ENCODE assay signal across 8 mouse cellular contexts in the genomic region with DNA sequence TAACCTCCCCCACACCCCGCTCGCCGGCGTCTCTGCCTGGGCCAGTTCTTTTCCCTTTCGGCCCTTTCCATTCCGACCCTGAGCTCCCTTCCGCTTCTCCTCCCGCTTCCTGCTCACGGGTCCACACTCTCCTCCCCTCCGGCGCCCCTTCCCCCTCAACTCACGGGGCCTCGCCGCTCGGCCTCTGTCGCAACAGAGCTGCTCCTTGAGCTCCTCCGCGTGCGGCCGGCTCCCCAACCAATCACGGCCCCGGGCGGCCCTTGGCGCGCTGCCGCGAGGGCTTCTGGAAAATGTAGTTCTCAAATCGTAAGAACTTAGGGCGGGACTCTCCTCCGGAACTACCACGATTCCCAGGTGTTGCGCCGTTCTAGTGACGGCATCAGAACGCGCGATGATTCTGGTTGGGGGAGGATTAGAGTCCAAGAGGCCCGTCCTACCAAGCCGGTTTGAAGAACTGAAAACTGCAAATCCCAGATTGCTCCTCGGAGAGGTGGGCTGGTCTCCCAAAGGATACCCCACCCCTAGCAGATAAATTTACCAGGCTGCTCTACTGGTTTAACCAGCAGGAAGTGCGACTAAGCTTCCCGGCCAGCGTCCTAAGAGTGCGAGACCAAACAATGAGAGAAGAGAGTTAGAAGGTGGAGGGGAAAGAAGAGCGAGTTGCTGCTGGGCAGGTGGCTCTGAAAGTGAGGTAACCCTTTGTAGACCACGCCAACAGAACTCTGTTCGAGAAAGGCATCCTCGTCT. TPM values are rescaled to one million over a fixed set of nuclear protein-coding genes. Genes with fewer than 3 reads are reported as not detected.
DNase-seq lines count a peak whose midpoint lies in the region; ATAC-seq and TF ChIP-seq lines count a peak whose summit lies in the region.

A gene (minus strand): TSS at position 285 of the 747 bp plus-strand sequence.

- WGBS in cerebellum, adult 2 months = under 1% methylated on average over 48 of the region's 48 CpGs
- under 1% methylated on average over 48 of the region's 48 CpGs for WGBS in forebrain, postnatal 0 days
- under 1% methylated on average over 48 of the region's 48 CpGs for WGBS in lung, embryonic 15.5 days

- peak within 1 kb of the TSS; percentile 66 to 69 for H3K4me3 ChIP-seq in MEL (ENCODE audit: control insufficient read depth in 1 of 2, insufficient read depth in 1 of 2, low read depth in 2 of 2, low read length in 2 of 2)
- H3K4me3 ChIP-seq in cerebellum, adult 2 months (replicated peaks; ENCODE audit: insufficient read depth, low read depth, low read length) = peak within 1 kb of the TSS; percentile 86
- H3K4me3 ChIP-seq in forebrain, postnatal 0 days (ENCODE audit: low read depth, low read length) = peak within 1 kb of the TSS; percentile 56
- H3K4me3 ChIP-seq in lung, embryonic 15.5 days = peak within 1 kb of the TSS; percentile 86

- TF ChIP-seq EP300 in MEL (IDR thresholded peaks at IDR 0.05; ENCODE audit: low read depth in 1 of 2, low read length in 2 of 2) = no peak

- no peaks in the 10 kb centered on the region for H3K27me3 ChIP-seq in MEL (ENCODE audit: control insufficient read depth in 1 of 2, insufficient read depth in 2 of 2, low read length in 2 of 2)
- H3K27me3 ChIP-seq in cerebellum, adult 2 months (ENCODE audit: control insufficient read depth, insufficient read depth, low read length) = no peaks in the 10 kb centered on the region
- H3K27me3 ChIP-seq in forebrain, postnatal 0 days (ENCODE audit: insufficient read depth, low read length) = no peaks in the 10 kb centered on the region
- no peaks in the 10 kb centered on the region for H3K27me3 ChIP-seq in lung, embryonic 15.5 days

- TF ChIP-seq CTCF in MEL (IDR thresholded peaks at IDR 0.05 in 2 of 3, conservative IDR thresholded peaks at IDR 0.05 in 1 of 3; ENCODE audit: control insufficient read depth in 1 of 3, insufficient read depth in 1 of 3, low read depth in 2 of 3, low read length in 3 of 3, poor library complexity in 1 of 3, severe bottlenecking in 1 of 3) = no peak
- no peak for TF ChIP-seq CTCF in cerebellum, adult 2 months (IDR thresholded peaks at IDR 0.05; ENCODE audit: borderline replicate concordance, insufficient read depth, low read depth, low read length)
- TF ChIP-seq CTCF in forebrain, postnatal 0 days (IDR thresholded peaks at IDR 0.05; ENCODE audit: low read depth) = no peak

- H3K9me3 ChIP-seq in MEL (replicated peaks; ENCODE audit: insufficient read depth, low read length) = no peaks in the 10 kb centered on the region
- H3K9me3 ChIP-seq in forebrain, postnatal 0 days (ENCODE audit: low read length) = no peaks in the 10 kb centered on the region
- H3K9me3 ChIP-seq in lung, embryonic 15.5 days = no peaks in the 10 kb centered on the region

- DNase-seq in MEL (ENCODE audit: low read depth, low spot score) = peak; percentile 100
- DNase-seq in cerebellum, adult 2 months = peak; percentile 100
- peak; percentile 100 for DNase-seq in forebrain, postnatal 0 days
- peak; percentile 100 for DNase-seq in heart, postnatal 4 days
- DNase-seq in layer of hippocampus, adult 8-10 months (ENCODE audit: low spot score in 2 of 2) = peak; percentile 100
- peak; percentile 100 for DNase-seq in ovary, adult 18-20 months (ENCODE audit: low spot score)
- peak; percentile 100 for DNase-seq in thymus, postnatal 0 days (ENCODE audit: low spot score)

- H3K4me1 ChIP-seq in MEL (ENCODE audit: control insufficient read depth in 1 of 2, insufficient read depth in 2 of 2, low read length in 2 of 2) = peaks cover 12 to 16% of the 10 kb centered on the region in 2 experiments
- H3K4me1 ChIP-seq in cerebellum, adult 2 months (ENCODE audit: control insufficient read depth, insufficient read depth, low read length) = no peaks in the 10 kb centered on the region
- H3K4me1 ChIP-seq in forebrain, postnatal 0 days (ENCODE audit: insufficient read depth) = peaks cover 8% of the 10 kb centered on the region; the same call in 1 of the 2 replicates
- peaks cover 21% of the 10 kb centered on the region for H3K4me1 ChIP-seq in lung, embryonic 15.5 days

- peaks cover 27% of the 10 kb centered on the region for H3K79me2 ChIP-seq in MEL (ENCODE audit: control insufficient read depth, insufficient read depth, low read length, poor library complexity)

- peak within 1 kb of the TSS; percentile 83 for H3K4me2 ChIP-seq in forebrain, postnatal 0 days (ENCODE audit: low read depth)
- peak within 1 kb of the TSS; percentile 79 for H3K4me2 ChIP-seq in lung, embryonic 15.5 days

- ATAC-seq in forebrain, postnatal 0 days = peak; percentile 97
- peak; percentile 96 for ATAC-seq in lung, embryonic 15.5 days (ENCODE audit: borderline replicate concordance, extremely low read depth, low FRiP score, low TSS enrichment)

- H3K36me3 ChIP-seq in MEL (ENCODE audit: control insufficient read depth in 1 of 2, insufficient read depth in 2 of 2, low read length in 2 of 2) = peaks cover 10 to 19% of the 10 kb centered on the region in 2 experiments
- peaks cover 26% of the 10 kb centered on the region for H3K36me3 ChIP-seq in forebrain, postnatal 0 days (ENCODE audit: insufficient read depth)
- peaks cover 28% of the 10 kb centered on the region for H3K36me3 ChIP-seq in lung, embryonic 15.5 days

- TF ChIP-seq POLR2A in MEL (IDR thresholded peaks at IDR 0.05; ENCODE audit: control insufficient read depth in 1 of 2, insufficient read depth in 1 of 2, low read depth in 1 of 2, low read length in 2 of 2, poor library complexity in 1 of 2) = peak; percentile 90 to 97
- TF ChIP-seq POLR2A in cerebellum, adult 2 months (IDR thresholded peaks at IDR 0.05; ENCODE audit: borderline replicate concordance, insufficient read depth, low read length) = peak; percentile 88

- peak within 1 kb of the TSS; percentile 91 for H3K9ac ChIP-seq in MEL (ENCODE audit: control insufficient read depth, low read depth, low read length, poor library complexity, severe bottlenecking)
- H3K9ac ChIP-seq in forebrain, postnatal 0 days = peak within 1 kb of the TSS; percentile 53
- H3K9ac ChIP-seq in lung, embryonic 15.5 days = peak within 1 kb of the TSS; percentile 82

- TF ChIP-seq RAD21 in MEL (IDR thresholded peaks at IDR 0.05; ENCODE audit: low read depth, low read length) = no peak

- H3K27ac ChIP-seq in MEL (ENCODE audit: control insufficient read depth, low read depth, low read length) = peak within 1 kb of the TSS; percentile 93
- H3K27ac ChIP-seq in cerebellum, adult 2 months (ENCODE audit: insufficient read depth, low read length) = peak within 1 kb of the TSS; percentile 63
- H3K27ac ChIP-seq in forebrain, postnatal 0 days (ENCODE audit: low read depth, low read length) = peak within 1 kb of the TSS; percentile 58; the same call in 1 of the 2 replicates
- peak within 1 kb of the TSS; percentile 87 for H3K27ac ChIP-seq in lung, embryonic 15.5 days

TF ChIP-seq in MEL, 35 proteins besides CTCF, POLR2A, EP300 and RAD21 (continues in another document):
- TF ChIP-seq MAFK (IDR thresholded peaks at IDR 0.05; ENCODE audit: borderline replicate concordance, low read depth, low read length) (no peak), POLR2AphosphoS2 (IDR thresholded peaks at IDR 0.05; ENCODE audit: low read length) (peak; percentile 96), JUND (IDR thresholded peaks at IDR 0.05; ENCODE audit: low read depth, low read length) (no peak), MXI1 (IDR thresholded peaks at IDR 0.05; ENCODE audit: low read depth, low read length) (peak; percentile 96), SIN3A (IDR thresholded peaks at IDR 0.05; ENCODE audit: low read length) (peak; percentile 97), CHD1 (IDR thresholded peaks at IDR 0.05; ENCODE audit: low read depth, low read length) (no peak), E2F4 (IDR thresholded peaks at IDR 0.05; ENCODE audit: borderline replicate concordance, low read depth, low read length) (peak; percentile 91; the same call in 1 of the 2 replicates), BHLHE40 (IDR thresholded peaks at IDR 0.05; ENCODE audit: borderline replicate concordance, low read depth, low read length) (0 out of 2 replicates have a peak, but pooled peaks have one; percentile 47), UBTF (IDR thresholded peaks at IDR 0.05; ENCODE audit: borderline replicate concordance, insufficient read depth, low read depth, low read length) (no peak), ELF1 (IDR thresholded peaks at IDR 0.05; ENCODE audit: low read depth, low read length) (peak; percentile 87), POLR2AphosphoS5 (IDR thresholded peaks at IDR 0.05; ENCODE audit: borderline replicate concordance, low read depth, low read length) (peak; percentile 89; the same call in 1 of the 2 replicates), KAT2A (conservative IDR thresholded peaks at IDR 0.05; ENCODE audit: low read depth, low read length) (peak; percentile 97), HCFC1 (IDR thresholded peaks at IDR 0.05; ENCODE audit: low read depth, low read length) (peak; percentile 98), NELFE (IDR thresholded peaks at IDR 0.05; ENCODE audit: low read depth, low read length) (peak; percentile 81), MAZ (IDR thresholded peaks at IDR 0.05; ENCODE audit: low read depth, low read length) (peak; percentile 74; the same call in 1 of the 2 replicates), MAX (IDR thresholded peaks at IDR 0.05; ENCODE audit: low read length) (peak; percentile 85), MYC (IDR thresholded peaks at IDR 0.05; ENCODE audit: low read depth, low read length) (peak; percentile 21; the same call in 1 of the 2 replicates), CHD2 (IDR thresholded peaks at IDR 0.05; ENCODE audit: low read length) (peak; percentile 68; the same call in 1 of the 2 replicates), TBP (IDR thresholded peaks at IDR 0.05; ENCODE audit: low read depth, low read length) (peak; percentile 93), GATA1 (IDR thresholded peaks at IDR 0.05; ENCODE audit: low read depth, low read length) (peak; percentile 59), GABPA (IDR thresholded peaks at IDR 0.05; ENCODE audit: low read depth, low read length) (no peak), TCF12 (IDR thresholded peaks at IDR 0.05; ENCODE audit: low read depth, low read length) (peak; percentile 38; the same call in 1 of the 2 replicates)

RNA-seq across cellular contexts. Expression of the gene that starts here (rescaled TPM):
- 228 and 257 TPM in 2 replicates for total RNA-seq in MEL (2012; rRNA removed)
- polyA plus RNA-seq in MEL (2012; ENCODE audit: insufficient read depth in 1 of 2, insufficient read length in 2 of 2, low read depth in 1 of 2, low replicate concordance in 2 of 2, missing spikeins in 1 of 2) = 100 to 1,000 TPM in 1 of 2 experiments, not detected in 1; 244 TPM
- polyA plus RNA-seq in cerebellum, adult 2 months (2012; rRNA removed) = 101 TPM in 2 replicates
- total RNA-seq in forebrain, postnatal 0 days (2014; rRNA removed) = 59.8 and 66.2 TPM in 2 replicates
- polyA plus RNA-seq in forebrain, postnatal 0 days (2015; fragmentation: Nextera tagmentation; extraction: Ambion mirVana) = 73.7 and 80.8 TPM in 2 replicates
- 10 to 100 TPM; 47.4 to 49.3 TPM for total RNA-seq in heart, postnatal 4 days (2021)
- total RNA-seq in layer of hippocampus, adult 8-10 months (2022) = 10 to 100 TPM; 75.3 to 86.0 (median 78.3) TPM
- 108 and 110 TPM in 2 replicates for polyA plus RNA-seq in lung, embryonic 15.5 days (2015; fragmentation: Nextera tagmentation; extraction: Ambion mirVana)
- 119 and 121 TPM in 2 replicates for polyA plus RNA-seq in thymus, postnatal 0 days (2015; fragmentation: Nextera tagmentation; extraction: Ambion mirVana)

Comparison
In these comparisons a context has a peak if more than half of its experiments do, and no peak if none do; other contexts are left out.
1. Peak in every context shown above with its lines: DNase-seq, ATAC-seq, H3K4me3 ChIP-seq and H3K27ac ChIP-seq.